Mouse (Mus musculus) lung, adult 2 months (tissue): Measurements from ENCODE around the gene Rnf167.

Source experiments
- CTCF ChIP-seq: fragments of 200-500 bp; IDR thresholded peaks from 2 replicates; pipeline ENCODE4 v1.5.1; 2011; ENCODE audit warnings: mild to moderate bottlenecking, low read length, control low read depth; ENCODE audit not compliant: insufficient read depth
- POLR2A ChIP-seq: fragments of 200-500 bp; IDR thresholded peaks from 2 replicates; pipeline ENCODE4 v1.6.1; 2011; ENCODE audit warnings: low read depth, mild to moderate bottlenecking, control low read depth, low read length, borderline replicate concordance; ENCODE audit errors: extremely low read depth

GRCm38 (mm10) chr11:70674014-70674413, 27.0 kb downstream of the Rnf167 start:
- TF ChIP-seq CTCF (no peak), POLR2A (no peak)
